In the genomic region with DNA sequence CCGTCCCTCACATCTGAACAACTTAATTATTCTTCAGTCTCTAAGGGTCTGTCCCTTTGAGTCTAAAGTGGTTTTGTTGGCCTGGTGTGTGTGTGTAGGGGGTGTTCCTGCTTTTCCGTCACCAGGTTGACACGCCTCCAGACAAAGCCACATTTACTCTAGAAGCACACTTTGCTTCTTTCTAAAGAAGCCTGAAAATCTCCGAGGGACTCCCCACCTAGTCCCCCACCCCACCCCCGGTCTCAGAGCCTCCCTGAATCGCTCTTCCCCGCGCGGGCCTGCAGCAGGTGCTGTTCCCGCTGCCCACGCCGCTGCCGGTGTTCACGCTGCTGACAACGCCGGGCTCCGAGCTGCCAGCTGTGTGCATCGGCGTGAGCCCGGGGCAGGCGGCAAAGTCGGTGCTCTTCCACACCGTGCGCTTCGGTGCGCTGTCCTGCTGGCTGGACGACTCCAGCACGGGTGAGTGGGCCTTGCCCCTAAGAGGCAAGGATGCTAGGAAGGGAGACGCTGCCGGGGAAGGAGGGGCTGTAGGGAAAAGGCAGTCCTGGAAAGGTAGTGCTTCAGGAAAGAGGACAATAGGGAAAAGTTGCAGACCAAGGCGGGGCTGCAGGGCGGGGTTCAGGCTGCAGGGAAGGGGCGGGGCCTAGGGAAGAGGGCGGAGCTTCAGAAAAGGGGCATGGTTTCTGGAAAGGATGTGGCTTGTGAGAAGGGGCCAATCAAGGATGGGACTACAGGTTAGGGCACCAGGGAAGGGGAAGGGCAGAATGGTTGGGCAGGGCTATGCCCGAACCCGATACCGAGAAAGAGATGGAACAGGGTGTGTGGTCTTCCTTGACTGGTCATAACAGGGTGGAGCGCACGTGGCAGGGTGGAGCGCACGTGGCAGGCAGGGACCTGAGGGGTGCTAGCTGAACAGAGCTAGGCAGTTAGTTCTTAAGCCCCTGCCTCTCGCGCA, we compare ENCODE assay signal across 8 mouse cellular contexts. TPM values are rescaled to one million over a fixed set of nuclear protein-coding genes. Genes with fewer than 3 reads are reported as not detected.
DNase-seq lines count a peak whose midpoint lies in the region; ATAC-seq and TF ChIP-seq lines count a peak whose summit lies in the region.

No protein-coding gene starts in this region.

- H3K4me3 ChIP-seq in heart, postnatal 0 days (ENCODE audit: low read depth, low read length): peak overlapping the region; percentile 42

- DNase-seq in urinary bladder, adult 18-20 months (ENCODE audit: low spot score in 2 of 2): peak; percentile 30 to 64
- DNase-seq in urinary bladder, postnatal 10 days (ENCODE audit: low spot score): no peak
- DNase-seq in heart, postnatal 0 days (ENCODE audit: low spot score): peak; percentile 19
- peak; percentile 67 for DNase-seq in kidney, postnatal 14 days
- peak; percentile 74 for DNase-seq in lung, postnatal 25 days (ENCODE audit: low spot score)
- peak; percentile 81 for DNase-seq in retina, postnatal 1 day
- DNase-seq in thymus, postnatal 4 days: peak; percentile 96

- H3K27ac ChIP-seq in heart, postnatal 0 days (ENCODE audit: low read depth): no peak overlapping the region

- WGBS in heart, postnatal 0 days: 10% methylated on average over 43 of the region's 43 CpGs

- TF ChIP-seq CTCF in heart, postnatal 0 days (IDR thresholded peaks at IDR 0.05; ENCODE audit: low read depth): no peak

- no peaks in the 10 kb centered on the region for H3K4me1 ChIP-seq in heart, postnatal 0 days (ENCODE audit: control insufficient read depth, insufficient read depth)

- H3K36me3 ChIP-seq in heart, postnatal 0 days (replicated peaks; ENCODE audit: control insufficient read depth, insufficient read depth, low read length): no peaks in the 10 kb centered on the region

- H3K4me2 ChIP-seq in heart, postnatal 0 days (ENCODE audit: low read depth, low read length): peak overlapping the region; percentile 66

- peaks cover 19% of the 10 kb centered on the region for H3K27me3 ChIP-seq in heart, postnatal 0 days (ENCODE audit: control insufficient read depth, insufficient read depth, low read length)

- H3K9me3 ChIP-seq in heart, postnatal 0 days (replicated peaks; ENCODE audit: control insufficient read depth, low read length): no peaks in the 10 kb centered on the region

- peak; percentile 71 for ATAC-seq in erythroblast, adult 5-6 weeks (replicated peaks; ENCODE audit: low FRiP score, poor library complexity, severe bottlenecking)
- ATAC-seq in heart, postnatal 0 days (ENCODE audit: insufficient read depth, low read depth): peak; percentile 67

- H3K9ac ChIP-seq in heart, postnatal 0 days (replicated peaks; ENCODE audit: low read depth, low read length): peak overlapping the region; percentile 31

- no peak for TF ChIP-seq EP300 in heart, postnatal 0 days (IDR thresholded peaks at IDR 0.05; ENCODE audit: low read depth)

RNA-seq across cellular contexts. Expression of a gene that starts 19.1 kb away (rescaled TPM):
- 5.6 and 6.7 TPM in 2 replicates for total RNA-seq in erythroblast, adult 5-6 weeks (2015; ENCODE audit: low replicate concordance)
- 11.3 and 11.8 TPM in 2 replicates for total RNA-seq in erythroblast, adult 5-6 weeks (2017; ENCODE audit: low replicate concordance)
- total RNA-seq in heart, postnatal 0 days (2014; rRNA removed; ENCODE audit: low replicate concordance): 0.15 TPM in 1 of 2 replicates, not detected in the other
- polyA plus RNA-seq in heart, postnatal 0 days (2015; fragmentation: Nextera tagmentation; extraction: Ambion mirVana): 1.4 and 1.8 TPM in 2 replicates

RNA-seq across cellular contexts. Expression of a gene that starts 19.3 kb away (rescaled TPM):
- total RNA-seq in erythroblast, adult 5-6 weeks (2015; ENCODE audit: low replicate concordance): 50.7 and 81.1 TPM in 2 replicates
- 115 and 133 TPM in 2 replicates for total RNA-seq in erythroblast, adult 5-6 weeks (2017; ENCODE audit: low replicate concordance)
- 366 and 476 TPM in 2 replicates for total RNA-seq in heart, postnatal 0 days (2014; rRNA removed; ENCODE audit: low replicate concordance)
- polyA plus RNA-seq in heart, postnatal 0 days (2015; fragmentation: Nextera tagmentation; extraction: Ambion mirVana): 261 and 264 TPM in 2 replicates

RNA-seq across cellular contexts. Expression of a gene that starts 38.8 kb away (rescaled TPM):
- total RNA-seq in erythroblast, adult 5-6 weeks (2015; ENCODE audit: low replicate concordance): 42.0 and 55.3 TPM in 2 replicates
- total RNA-seq in erythroblast, adult 5-6 weeks (2017; ENCODE audit: low replicate concordance): 45.1 and 45.4 TPM in 2 replicates
- total RNA-seq in heart, postnatal 0 days (2014; rRNA removed; ENCODE audit: low replicate concordance): 120 and 139 TPM in 2 replicates
- 135 and 171 TPM in 2 replicates for polyA plus RNA-seq in heart, postnatal 0 days (2015; fragmentation: Nextera tagmentation; extraction: Ambion mirVana)
